In the genomic region with DNA sequence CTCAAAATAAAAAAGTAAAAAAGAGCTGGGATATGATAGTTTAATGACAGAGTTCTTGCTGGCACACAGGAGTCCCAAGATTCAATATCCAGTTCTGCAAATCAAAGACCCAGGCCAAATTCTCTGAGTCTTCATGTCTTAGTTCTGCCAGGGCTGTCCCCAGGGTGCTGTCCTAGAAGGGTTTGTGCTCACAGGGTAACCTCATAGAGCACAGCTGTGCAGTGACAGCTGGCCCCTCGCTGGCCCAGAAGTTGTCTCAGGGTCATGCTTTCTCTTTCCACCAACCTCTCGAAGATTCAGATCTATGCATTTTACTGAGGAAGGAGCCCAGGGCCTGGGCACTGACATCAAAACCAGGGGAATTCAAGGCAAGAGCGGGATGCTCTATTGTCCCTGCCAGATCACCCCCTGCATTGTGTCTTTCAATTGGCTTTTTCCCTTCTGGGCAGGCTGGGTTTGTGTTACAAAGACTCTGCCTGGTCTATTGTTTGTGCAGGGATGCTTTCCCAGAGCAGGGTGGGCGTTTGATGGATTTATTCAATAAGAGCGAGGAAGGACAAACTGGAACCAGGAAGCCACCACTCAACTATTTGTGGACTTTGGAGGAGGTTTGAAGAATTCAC, we compare ENCODE assay signal across 13 mouse cellular contexts.
DNase-seq lines count a peak whose midpoint lies in the region; ATAC-seq and TF ChIP-seq lines count a peak whose summit lies in the region.
"Had no signal": no experiment of that assay in that cellular context is flagged by ENCODE, and none has a peak within 500 bp of the region (broad histone marks: within the 10 kb centered on the region; RNA-seq: fewer than 3 reads in every experiment).

No protein-coding gene starts in this region.

- no peak overlapping the region for H3K9ac ChIP-seq in heart, adult 2 months (ENCODE audit: low read depth, low read length)
- no peak overlapping the region for H3K9ac ChIP-seq in heart, embryonic 12.5 days
- H3K9ac ChIP-seq in lung, embryonic 15.5 days = no peak overlapping the region
- H3K9ac ChIP-seq in embryonic facial prominence, embryonic 15.5 days = no peak overlapping the region
- H3K9ac ChIP-seq in forebrain, embryonic 14.5 days (ENCODE audit: low read length) = no peak overlapping the region
- H3K9ac ChIP-seq: forebrain, embryonic 13.5 days; hindbrain, embryonic 15.5 days had no signal

- no peaks in the 10 kb centered on the region for H3K9me3 ChIP-seq in heart, embryonic 12.5 days (replicated peaks)
- no peaks in the 10 kb centered on the region for H3K9me3 ChIP-seq in lung, embryonic 15.5 days
- H3K9me3 ChIP-seq in embryonic facial prominence, embryonic 15.5 days (replicated peaks) = no peaks in the 10 kb centered on the region
- H3K9me3 ChIP-seq in forebrain, embryonic 14.5 days (replicated peaks; ENCODE audit: control insufficient read depth, low read length) = no peaks in the 10 kb centered on the region
- H3K9me3 ChIP-seq: forebrain, embryonic 13.5 days; hindbrain, embryonic 15.5 days had no signal

- no peak for DNase-seq in heart, adult 2 months
- no peak for DNase-seq in lung, postnatal 14 days
- peak; percentile 36 for DNase-seq in adipocyte (ENCODE audit: low spot score)
- DNase-seq in forebrain, embryonic 14.5 days (ENCODE audit: low spot score) = no peak
- DNase-seq: cerebellum, postnatal 25 days; liver; lung, postnatal 36 days had no signal

- H3K27ac ChIP-seq in heart, adult 2 months = peak overlapping the region; percentile 3; the same call in 1 of the 2 replicates
- H3K27ac ChIP-seq in heart, embryonic 12.5 days (ENCODE audit: poor library complexity, severe bottlenecking) = no peak overlapping the region
- peak overlapping the region; percentile 36; the same call in 1 of the 2 replicates for H3K27ac ChIP-seq in lung, embryonic 15.5 days
- peak overlapping the region; percentile 34; the same call in 1 of the 2 replicates for H3K27ac ChIP-seq in embryonic facial prominence, embryonic 15.5 days (replicated peaks)
- no peak overlapping the region for H3K27ac ChIP-seq in forebrain, embryonic 14.5 days (ENCODE audit: low read depth, low read length)
- H3K27ac ChIP-seq: forebrain, embryonic 13.5 days; hindbrain, embryonic 15.5 days had no signal

- H3K36me3 ChIP-seq in heart, adult 2 months (ENCODE audit: control insufficient read depth, insufficient read depth, low read length) = no peaks in the 10 kb centered on the region
- no peaks in the 10 kb centered on the region for H3K36me3 ChIP-seq in heart, embryonic 12.5 days
- no peaks in the 10 kb centered on the region for H3K36me3 ChIP-seq in lung, embryonic 15.5 days
- H3K36me3 ChIP-seq in embryonic facial prominence, embryonic 15.5 days = no peaks in the 10 kb centered on the region
- no peaks in the 10 kb centered on the region for H3K36me3 ChIP-seq in forebrain, embryonic 14.5 days (ENCODE audit: control insufficient read depth, insufficient read depth, low read length)
- H3K36me3 ChIP-seq: hindbrain, embryonic 15.5 days had no signal

- no peak for TF ChIP-seq CTCF in heart, adult 2 months (IDR thresholded peaks at IDR 0.05)

- 45% methylated on average over 5 of the region's 5 CpGs for WGBS in heart, adult 2 months
- 69% methylated on average over 5 of the region's 5 CpGs for WGBS in heart, embryonic 12.5 days
- WGBS in lung, embryonic 15.5 days = 46% methylated on average over 5 of the region's 5 CpGs
- WGBS in embryonic facial prominence, embryonic 15.5 days = 47% methylated on average over 5 of the region's 5 CpGs
- 14% methylated on average over 5 of the region's 5 CpGs for WGBS in forebrain, embryonic 14.5 days

- H3K4me3 ChIP-seq in heart, adult 2 months = no peak overlapping the region
- no peak overlapping the region for H3K4me3 ChIP-seq in heart, embryonic 12.5 days
- no peak overlapping the region for H3K4me3 ChIP-seq in lung, embryonic 15.5 days
- no peak overlapping the region for H3K4me3 ChIP-seq in embryonic facial prominence, embryonic 15.5 days (replicated peaks)
- no peak overlapping the region for H3K4me3 ChIP-seq in forebrain, embryonic 14.5 days (ENCODE audit: low read depth, low read length)
- H3K4me3 ChIP-seq: forebrain, embryonic 13.5 days; hindbrain, embryonic 15.5 days had no signal

- H3K79me2 ChIP-seq in heart, adult 2 months (replicated peaks; ENCODE audit: control insufficient read depth, insufficient read depth, low read length) = no peaks in the 10 kb centered on the region

- no peak for TF ChIP-seq POLR2A in heart, adult 2 months (IDR thresholded peaks at IDR 0.05; ENCODE audit: insufficient read depth, low read depth, low read length)

- intact Hi-C loops in heart, adult 2 months (cut with DNase I) = no loop called here

- no peak overlapping the region for H3K4me2 ChIP-seq in heart, embryonic 12.5 days
- H3K4me2 ChIP-seq in lung, embryonic 15.5 days = no peak overlapping the region
- H3K4me2 ChIP-seq in embryonic facial prominence, embryonic 15.5 days (replicated peaks) = no peak overlapping the region
- no peak overlapping the region for H3K4me2 ChIP-seq in forebrain, embryonic 14.5 days (ENCODE audit: low read length)
- H3K4me2 ChIP-seq: forebrain, embryonic 13.5 days; hindbrain, embryonic 15.5 days had no signal

- no peak for ATAC-seq in heart, embryonic 12.5 days (ENCODE audit: insufficient number of reproducible peaks, low FRiP score)
- ATAC-seq in lung, embryonic 15.5 days (ENCODE audit: borderline replicate concordance, extremely low read depth, low FRiP score, low TSS enrichment) = no peak
- no peak for ATAC-seq in embryonic facial prominence, embryonic 15.5 days (ENCODE audit: insufficient number of reproducible peaks, low FRiP score, low TSS enrichment, low read depth)
- ATAC-seq in forebrain, embryonic 14.5 days = no peak
- ATAC-seq in granulocyte monocyte progenitor cell, adult 5-6 weeks (replicated peaks; ENCODE audit: poor library complexity, severe bottlenecking) = no peak
- ATAC-seq: forebrain, embryonic 13.5 days had no signal

- peaks cover 12% of the 10 kb centered on the region for H3K4me1 ChIP-seq in heart, adult 2 months (ENCODE audit: control insufficient read depth, insufficient read depth, low read length)
- peaks cover 28% of the 10 kb centered on the region for H3K4me1 ChIP-seq in heart, embryonic 12.5 days (replicated peaks)
- H3K4me1 ChIP-seq in lung, embryonic 15.5 days = peaks cover 46% of the 10 kb centered on the region
- H3K4me1 ChIP-seq in embryonic facial prominence, embryonic 15.5 days = peaks cover 32% of the 10 kb centered on the region
- H3K4me1 ChIP-seq in forebrain, embryonic 14.5 days (ENCODE audit: control insufficient read depth, insufficient read depth, low read length) = no peaks in the 10 kb centered on the region

- H3K27me3 ChIP-seq in heart, adult 2 months (ENCODE audit: control insufficient read depth, insufficient read depth, low read length) = no peaks in the 10 kb centered on the region
- no peaks in the 10 kb centered on the region for H3K27me3 ChIP-seq in heart, embryonic 12.5 days (replicated peaks)
- no peaks in the 10 kb centered on the region for H3K27me3 ChIP-seq in lung, embryonic 15.5 days
- no peaks in the 10 kb centered on the region for H3K27me3 ChIP-seq in embryonic facial prominence, embryonic 15.5 days
- H3K27me3 ChIP-seq in forebrain, embryonic 14.5 days (replicated peaks; ENCODE audit: control insufficient read depth, insufficient read depth, low read length) = no peaks in the 10 kb centered on the region
- H3K27me3 ChIP-seq: forebrain, embryonic 13.5 days; hindbrain, embryonic 15.5 days had no signal

- TF ChIP-seq EP300 in heart, adult 2 months (IDR thresholded peaks at IDR 0.05; ENCODE audit: insufficient read depth, low read depth, low read length) = no peak

Comparison
In these comparisons a context has a peak if more than half of its experiments do, and no peak if none do; other contexts are left out.
1. H3K27ac ChIP-seq: peak in heart, adult 2 months (single experiment), lung, embryonic 15.5 days (single experiment) and embryonic facial prominence, embryonic 15.5 days (single experiment); none in heart, embryonic 12.5 days (single experiment) and forebrain, embryonic 14.5 days (single experiment).